Mouse (Mus musculus): ENCODE results near the gene Ssbp3.

The Ssbp3 gene

GRCm38 (mm10) chr4:106907701-106908425, 2.6 kb upstream of the Ssbp3 start:
- DNase-seq = no peak

- no peak for DNase-seq
Observed at GRCm38 (mm10) chr4:106908426-106908809, 2.1 kb upstream of the Ssbp3 start.

DNA sequence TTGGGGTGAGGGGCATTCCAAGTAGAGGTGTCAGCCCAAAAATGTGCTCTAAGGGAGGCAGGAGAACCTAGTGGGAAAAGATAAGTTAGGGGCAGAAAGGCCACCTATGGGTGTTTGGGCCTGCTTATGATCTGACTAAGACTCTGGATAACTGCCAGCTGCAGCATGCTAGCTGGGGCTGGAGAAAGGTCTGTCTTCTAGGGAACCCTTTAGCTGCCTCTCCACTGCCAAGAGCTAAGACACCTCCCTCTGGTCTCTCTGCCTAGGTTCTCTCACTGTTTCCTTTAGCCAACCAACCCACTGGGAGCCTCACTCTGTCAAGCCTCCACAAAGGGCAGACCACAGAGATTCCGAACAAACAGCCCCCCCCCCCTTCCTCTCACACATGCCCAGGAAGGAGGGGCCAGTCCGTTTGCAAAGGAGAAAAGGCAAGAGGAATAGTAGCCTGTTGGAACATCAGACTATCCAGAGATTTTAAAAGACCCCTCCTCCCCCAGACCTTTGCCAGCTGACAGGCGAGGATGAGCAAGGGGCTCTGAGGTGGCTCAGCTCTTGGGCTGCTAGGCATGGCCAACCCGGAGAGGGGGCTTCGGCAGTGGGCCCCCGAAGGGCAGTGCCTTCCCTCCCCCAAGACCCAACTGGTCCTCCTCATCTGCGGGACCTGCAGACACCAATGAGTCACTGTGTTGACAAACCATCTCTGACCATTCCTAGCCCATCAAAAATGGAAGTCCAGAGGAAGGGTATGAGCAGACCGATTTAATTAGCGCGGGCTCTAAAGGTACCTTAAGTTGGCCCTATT, 1.4 kb upstream of the Ssbp3 start:
- DNase-seq = peak; percentile 61 to 63

DNA sequence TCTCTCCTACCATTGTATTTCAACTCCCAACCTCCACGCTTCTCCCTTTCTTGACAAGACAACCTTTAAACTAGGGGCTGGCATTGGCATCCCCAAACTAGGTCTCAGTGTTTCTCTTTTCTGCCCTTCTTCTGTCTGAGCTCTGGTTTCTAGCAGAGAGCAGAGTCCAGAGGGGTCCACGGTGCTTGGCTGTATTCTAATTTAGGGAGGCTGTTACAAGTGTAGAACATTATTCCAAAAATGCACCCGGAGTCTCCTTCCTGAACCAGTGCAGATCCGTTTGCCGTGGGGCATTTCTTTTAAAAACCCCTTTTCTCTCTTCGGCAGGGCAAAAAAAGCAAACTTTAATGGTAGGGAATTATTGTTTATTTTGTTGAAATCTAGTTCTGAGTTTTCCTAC, 704 bp upstream of the Ssbp3 start:
- peak in 1 of 2 experiments; percentile 36 for DNase-seq

DNA sequence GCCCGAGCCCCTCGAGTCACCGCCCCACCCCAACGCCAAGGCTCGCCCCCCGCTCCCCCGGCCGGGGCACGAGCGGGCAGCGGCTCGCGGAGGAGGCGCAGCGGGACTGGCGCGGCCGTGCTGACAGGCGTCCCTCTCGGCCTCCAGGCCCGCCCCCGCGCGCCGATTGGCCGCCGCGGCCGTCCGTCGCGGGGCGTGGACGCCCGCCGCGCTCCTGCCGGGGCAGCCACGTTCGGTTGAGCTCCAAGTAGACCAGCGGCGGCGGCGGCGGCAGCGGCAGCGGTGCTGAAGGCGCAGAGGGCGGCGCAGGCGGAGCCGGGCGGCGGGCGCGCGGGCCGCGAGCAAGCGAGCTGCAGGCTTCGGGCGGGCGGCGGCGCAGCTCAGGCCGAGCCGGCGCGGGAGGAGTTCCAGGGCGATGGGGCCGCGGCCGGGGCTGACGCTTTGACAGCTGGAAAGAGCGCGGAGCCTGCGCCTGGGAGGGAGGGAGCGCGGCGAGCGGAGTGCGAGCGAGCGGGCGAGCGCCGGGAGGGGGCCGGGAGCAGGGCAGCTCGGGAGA, 823 bp downstream of the Ssbp3 start:
- peak; percentile 90 to 97 for DNase-seq

DNA sequence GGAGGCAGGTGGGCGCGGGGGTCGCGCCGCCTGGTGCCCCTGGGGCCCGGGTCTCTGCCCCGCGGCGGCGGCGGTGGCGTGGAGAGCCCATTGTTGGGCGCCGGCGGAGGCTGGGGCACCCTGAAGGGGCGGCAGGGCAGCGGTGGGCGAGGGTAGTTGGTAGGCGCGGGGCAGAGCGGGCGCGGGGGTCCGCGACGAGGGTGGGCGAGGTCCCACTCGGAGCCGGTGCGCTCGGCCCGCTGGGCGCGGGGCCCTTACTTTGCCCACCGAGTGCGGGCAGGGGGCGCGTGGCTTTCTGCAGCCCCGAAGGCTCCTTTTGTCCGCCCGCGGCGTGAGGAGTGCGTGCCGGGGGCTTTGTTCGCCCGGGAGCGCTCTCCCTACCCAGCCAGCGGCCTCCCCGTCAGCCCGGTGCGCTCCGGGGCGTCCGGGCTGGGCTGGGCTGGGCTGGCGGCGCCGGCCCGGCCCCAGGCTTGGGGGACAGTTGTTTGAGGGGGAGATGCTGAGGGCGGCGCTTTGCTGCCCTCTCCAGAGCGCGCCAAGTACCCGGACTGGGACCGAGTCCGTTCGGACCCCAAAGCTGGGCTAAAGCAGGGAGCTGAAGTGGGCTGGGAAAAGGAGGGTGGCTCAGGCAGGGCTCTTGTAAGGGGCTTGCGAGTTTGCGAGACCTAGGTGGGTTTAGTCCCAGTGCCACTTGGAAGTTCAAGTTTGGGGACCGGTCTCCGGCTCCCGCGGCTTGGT, 1.6 kb downstream of the Ssbp3 start:
- DNase-seq = peak; percentile 54 to 56

DNA sequence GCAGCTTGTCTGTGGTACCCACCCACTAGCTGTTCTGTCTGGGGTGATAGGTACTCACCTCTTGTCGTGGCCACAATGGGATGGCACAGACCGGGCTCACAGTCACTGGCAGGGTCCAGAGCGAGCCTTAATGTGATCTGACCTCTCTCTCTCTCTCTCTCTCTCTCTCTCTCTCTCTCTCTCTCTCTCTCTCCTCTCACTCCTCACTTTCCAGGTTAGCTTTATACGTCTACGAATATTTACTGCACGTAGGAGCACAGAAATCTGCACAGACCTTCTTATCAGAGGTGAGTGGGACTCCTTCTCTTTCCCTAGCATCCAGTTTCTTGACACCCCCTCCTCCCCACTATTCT, 2.2 kb downstream of the Ssbp3 start:
- no peak for DNase-seq

GRCm38 (mm10) chr4:106913411-106914049, 3.0 kb downstream of the Ssbp3 start:
- DNase-seq = peak in 1 of 2 experiments; percentile 46

- DNase-seq = peak in 1 of 2 experiments; percentile 8
Observed at GRCm38 (mm10) chr4:106915265-106915664, 4.8 kb downstream of the Ssbp3 start.

GRCm38 (mm10) chr4:106918263-106918662, 7.8 kb downstream of the Ssbp3 start:
- DNase-seq = peak in 1 of 2 experiments; percentile 1

DNA sequence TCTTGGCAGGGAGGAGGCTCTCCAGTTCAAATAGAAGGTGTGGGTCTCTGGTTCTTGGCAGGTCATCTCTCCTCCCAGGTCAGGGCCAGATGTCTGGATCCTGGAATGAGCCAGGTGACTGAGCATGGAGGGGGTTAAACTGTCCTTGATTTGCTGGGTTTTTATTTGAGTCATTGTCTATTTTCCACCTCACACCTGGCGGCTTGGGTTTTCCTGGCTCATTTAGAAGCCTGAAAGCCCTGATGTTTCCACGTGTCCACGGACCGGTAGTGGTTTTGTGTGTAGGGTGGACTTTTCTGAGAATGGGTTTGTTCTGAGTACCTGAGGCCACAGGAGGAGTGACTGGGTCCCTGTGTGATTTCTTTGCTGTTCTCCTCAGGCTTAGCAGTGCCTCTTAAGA, 9.6 kb downstream of the Ssbp3 start:
- no peak for DNase-seq

DNA sequence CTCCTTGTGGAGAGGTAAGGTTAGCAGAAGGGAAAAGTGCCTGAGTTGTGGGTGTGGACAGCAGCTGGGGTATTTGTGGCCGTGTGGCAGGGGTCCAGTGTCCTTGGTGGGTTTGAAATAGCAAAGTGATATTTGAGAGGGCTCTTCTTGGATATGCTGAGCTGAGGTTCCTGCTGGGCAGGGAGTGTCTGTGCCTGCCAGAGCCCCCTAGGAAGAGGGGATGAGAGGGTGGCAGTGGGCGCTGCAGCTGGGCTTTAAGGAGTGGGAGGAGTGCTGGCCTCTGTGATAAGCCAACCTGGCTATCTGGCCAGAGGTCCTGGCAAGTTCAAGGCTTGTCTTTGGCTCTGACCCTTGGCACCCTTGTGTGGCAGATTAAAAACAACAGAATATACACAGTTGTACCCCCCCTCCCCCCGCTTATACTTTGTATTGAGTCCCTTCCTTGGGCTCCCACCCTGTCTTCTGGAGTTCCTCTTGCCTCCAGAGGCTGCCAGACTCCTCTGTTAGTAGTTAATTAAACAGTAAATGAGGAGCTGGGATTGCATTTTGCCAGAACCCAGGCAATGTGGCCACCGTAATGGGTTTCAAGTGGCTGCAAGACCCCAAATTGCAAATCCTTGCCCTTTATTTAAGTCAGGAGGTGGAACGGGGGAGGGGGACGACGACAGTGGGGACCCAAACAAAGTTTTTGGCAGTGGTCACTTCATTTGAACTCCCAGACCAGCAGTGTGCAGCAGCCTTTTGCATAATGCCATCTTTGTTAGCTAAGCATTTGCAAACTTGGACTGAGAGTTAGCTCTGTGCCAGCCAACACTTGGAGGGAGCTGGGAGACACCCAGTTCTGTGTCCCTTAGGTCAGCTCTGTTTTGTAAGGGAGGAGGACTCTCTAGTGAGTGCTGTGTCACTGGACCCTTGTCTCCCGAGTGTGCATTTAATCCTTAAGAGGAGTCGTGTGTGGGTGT, 11.2 kb downstream of the Ssbp3 start:
- DNase-seq = no peak

- no peak for DNase-seq
Observed at GRCm38 (mm10) chr4:106922919-106923318, 12.4 kb downstream of the Ssbp3 start.

DNA sequence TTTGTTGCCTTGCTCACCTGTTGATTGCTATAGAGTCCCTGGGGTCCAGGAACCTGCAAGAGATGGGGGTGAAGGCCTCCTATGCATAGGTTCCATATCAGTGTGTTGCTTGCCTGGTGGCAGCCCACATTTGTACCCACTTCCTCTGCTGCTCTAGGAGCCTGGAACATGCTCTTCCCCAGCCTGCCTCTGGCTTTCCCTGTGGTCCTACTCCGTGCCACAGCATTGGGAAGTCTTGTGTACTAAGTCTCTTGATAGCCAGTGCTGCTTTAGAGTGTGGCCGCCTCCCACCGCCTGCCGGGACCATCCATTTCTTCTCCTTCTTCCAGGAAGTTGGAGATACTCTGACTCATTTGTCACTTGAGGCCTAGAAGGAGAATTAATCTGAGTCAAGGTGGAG, 13.7 kb downstream of the Ssbp3 start:
- no peak for DNase-seq

DNA sequence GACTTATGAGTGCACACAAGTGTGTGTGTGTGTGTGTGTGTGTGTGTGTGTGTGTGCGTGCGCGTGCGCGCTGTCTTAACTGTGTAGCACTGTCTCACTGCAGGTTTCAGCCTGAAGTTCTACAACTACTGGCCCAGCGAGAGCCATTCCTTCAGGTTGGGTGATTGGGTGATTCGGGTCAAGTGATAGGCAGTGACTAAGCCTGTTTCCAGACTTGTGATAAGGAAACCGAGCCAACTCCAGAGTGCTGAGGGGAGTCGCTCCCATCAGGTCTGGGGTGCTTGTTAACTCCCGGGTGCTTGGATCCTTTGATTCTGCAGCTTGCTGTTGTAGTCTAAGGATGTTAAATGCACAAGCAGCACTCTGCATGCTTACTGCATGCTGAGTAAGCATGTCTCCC, 14.4 kb downstream of the Ssbp3 start:
- no peak for DNase-seq

DNA sequence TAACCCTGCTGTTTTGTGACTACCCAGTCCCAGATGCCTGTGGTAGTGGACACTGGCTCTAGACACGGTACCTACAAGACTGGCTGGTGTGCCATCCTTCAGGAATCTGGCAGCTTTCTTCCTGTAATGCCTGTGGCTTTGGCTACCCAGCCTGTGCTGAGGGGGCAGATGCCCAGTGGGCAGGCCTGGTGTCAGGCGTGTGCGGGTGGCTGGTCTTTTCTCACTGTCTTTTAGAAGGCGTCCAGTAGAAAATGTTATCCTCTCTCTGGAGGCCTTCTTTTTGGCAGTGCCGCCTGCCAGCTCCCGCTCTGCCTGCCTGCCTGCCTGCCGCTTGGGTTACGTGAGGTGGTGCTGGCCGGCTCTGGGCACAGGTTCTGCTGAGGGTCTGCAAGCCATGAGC, 15.9 kb downstream of the Ssbp3 start:
- peak; percentile 71 to 75 for DNase-seq

DNA sequence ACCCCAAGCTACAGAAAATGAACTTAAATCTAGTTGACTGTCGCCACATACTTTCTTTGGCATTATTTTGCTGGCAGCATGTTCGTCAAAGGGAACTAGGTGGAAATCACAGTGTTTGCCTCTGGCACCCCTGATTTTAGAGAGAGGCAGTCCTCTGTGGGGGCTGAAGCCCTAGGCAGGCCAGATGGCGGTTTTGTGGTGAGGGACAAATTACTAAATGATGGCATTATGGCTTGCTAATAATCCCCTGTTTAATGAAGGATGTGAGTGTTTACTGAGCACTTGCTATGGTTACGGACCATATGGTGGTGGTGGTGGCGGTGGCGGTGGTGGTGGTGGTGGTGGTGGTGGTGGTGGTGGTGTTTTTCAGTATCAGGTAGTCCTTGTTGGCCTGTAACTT, 16.5 kb downstream of the Ssbp3 start:
- DNase-seq = no peak

- peak; percentile 61 to 80 for DNase-seq
Observed at GRCm38 (mm10) chr4:106928961-106929360, 18.5 kb downstream of the Ssbp3 start.

- DNase-seq = no peak
Observed at GRCm38 (mm10) chr4:106932583-106932982, 22.1 kb downstream of the Ssbp3 start.

DNA sequence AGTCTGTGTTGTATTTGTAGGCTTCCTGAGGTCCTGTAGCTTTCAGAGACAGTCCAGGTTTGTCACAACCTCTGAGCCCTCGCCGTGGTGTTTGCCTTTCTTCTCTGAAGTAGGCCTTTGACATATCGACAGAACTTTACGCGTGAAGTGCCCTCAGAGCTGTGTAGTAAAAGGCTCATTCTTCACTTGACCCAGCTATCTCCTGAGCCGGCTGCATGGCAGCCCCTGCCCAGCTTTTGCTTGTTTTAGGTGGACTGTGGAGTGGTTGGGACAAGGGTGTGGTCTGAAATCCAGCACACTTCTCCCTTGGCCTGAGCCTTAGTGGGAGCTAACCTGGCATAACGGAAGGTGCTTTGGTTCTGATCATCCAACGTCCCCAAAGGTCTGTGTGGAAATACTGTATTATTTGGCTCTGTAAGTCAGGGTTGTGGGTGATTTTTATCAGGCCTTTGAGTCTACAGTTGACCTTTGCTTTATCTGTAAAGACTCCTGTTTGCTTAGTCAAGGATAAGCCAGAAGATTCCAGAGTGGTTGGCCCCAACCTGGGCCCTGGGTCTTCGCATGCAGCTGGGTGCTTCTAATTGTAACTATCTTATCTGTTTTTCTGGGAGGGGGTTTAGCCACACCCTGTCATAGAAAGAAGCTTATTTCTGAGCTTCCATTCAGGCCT, 23.4 kb downstream of the Ssbp3 start:
- no peak for DNase-seq

Measured in cerebellum, postnatal 14 days (tissue).